Mouse (Mus musculus) layer of hippocampus, postnatal 14 days (tissue): ENCODE measurements at regions not wholly inside any gene's neighbourhood (a gene's known extent, or its start where the extent isn't known, plus 50 kb on each side); places are given as distances from the start of the nearest gene placed in this dataset.

Source experiments
- DNase-seq, 2 experiments: peaks; one replicate each; pipeline ENCODE4 v3.0.0; 2021 to 2022; ENCODE audit warnings: low spot score in 2 of 2, mixed read lengths in 1 of 2

DNA sequence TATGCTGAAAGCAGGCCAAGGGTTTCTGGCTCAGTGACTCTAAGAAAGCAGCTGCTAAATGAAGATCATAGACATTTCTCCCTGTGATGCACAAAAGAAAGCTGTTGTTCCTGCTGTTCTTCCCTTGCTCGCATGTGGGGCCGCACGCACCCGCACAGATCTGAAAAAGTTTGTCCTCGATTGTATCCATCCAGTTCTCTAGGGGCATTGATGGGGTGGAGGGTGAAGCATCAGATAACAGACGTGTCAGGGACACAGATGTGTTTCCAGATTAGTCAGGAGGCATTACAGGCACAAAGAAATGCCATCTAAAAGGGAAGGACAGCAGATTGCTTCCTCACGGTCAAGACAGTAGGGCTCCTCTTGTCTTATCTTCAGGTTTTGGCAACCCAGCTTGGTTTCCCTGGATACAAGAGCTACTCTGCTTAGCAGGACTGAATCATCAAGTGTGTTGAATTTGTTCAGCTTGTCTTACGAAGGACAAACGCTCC is 2001.3 kb downstream of the Pcdh9 start:
- peak; percentile 22 to 32 for DNase-seq

DNA sequence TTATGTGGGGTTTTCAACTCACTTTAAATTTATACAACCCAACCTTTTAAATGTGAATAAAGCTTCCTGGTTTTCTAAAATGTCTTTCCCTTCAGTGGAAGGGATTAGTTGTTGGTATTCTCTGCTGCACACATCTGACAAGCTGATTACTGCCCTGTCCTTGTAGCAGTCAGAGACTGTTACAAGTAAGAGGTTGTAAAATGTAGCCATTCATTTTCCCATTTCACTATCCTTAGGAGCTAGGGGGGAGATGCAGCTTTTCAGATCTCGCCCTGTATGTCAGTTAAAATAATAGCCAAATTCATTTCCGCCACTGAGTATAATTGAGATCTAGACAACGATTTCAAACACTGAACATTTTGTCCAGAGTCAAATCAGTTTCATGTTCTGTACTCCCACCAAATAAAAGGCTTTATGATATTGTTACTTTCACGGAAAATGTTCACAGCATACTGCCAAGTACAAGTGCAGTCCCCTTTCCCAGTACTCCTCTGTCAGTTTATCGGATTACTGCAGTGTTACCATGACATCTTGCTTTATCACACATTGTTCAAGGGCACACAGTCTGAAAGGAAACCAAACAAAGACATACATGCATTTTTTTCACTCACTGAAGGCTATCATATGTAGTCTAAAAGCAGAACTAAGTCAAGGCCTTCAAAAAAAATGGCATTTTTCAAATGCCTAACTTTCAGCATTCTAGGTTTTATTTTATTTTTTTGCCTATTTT is 2024.4 kb downstream of the Pcdh9 start:
- DNase-seq: peak in 1 of 2 experiments; percentile 5

- DNase-seq: no peak
Observed at GRCm38 (mm10) chr14:91852258-91852657, 2038.2 kb downstream of the Pcdh9 start.
